Mouse (Mus musculus): ENCODE measurements around the gene Rpl3.

- TF ChIP-seq CTCF (IDR thresholded peaks at IDR 0.05; ENCODE audit: low read depth) (no peak), EP300 (optimal IDR thresholded peaks at IDR 0.05) (no peak)
Measured at GRCm38 (mm10) chr15:80098809-80099208, 7.1 kb upstream of the Rpl3 start.

All from stomach, postnatal 0 days (tissue).